In genomic region chr9:41156720-41157019, GRCm38 (mm10) we compare ENCODE assay signal across 8 mouse cellular contexts. TPM values are rescaled to one million over a fixed set of nuclear protein-coding genes. Genes with fewer than 3 reads are reported as not detected.
DNase-seq lines count a peak whose midpoint lies in the region; ATAC-seq and TF ChIP-seq lines count a peak whose summit lies in the region.

No protein-coding gene starts in this region.

- no peak for TF ChIP-seq CTCF in lung, adult 2 months (IDR thresholded peaks at IDR 0.05; ENCODE audit: insufficient read depth, low read length)

- no peak for TF ChIP-seq POLR2A in lung, adult 2 months (IDR thresholded peaks at IDR 0.05; ENCODE audit: borderline replicate concordance, extremely low read depth, low read depth, low read length)

- 2% methylated on average over 20 of the region's 20 CpGs for WGBS in lung, adult 2 months
- 1% methylated on average over 20 of the region's 20 CpGs for WGBS in heart, embryonic 13.5 days
- WGBS in limb, embryonic 13.5 days, result 1% methylated on average over 20 of the region's 20 CpGs

- peak overlapping the region; percentile 90 for H3K4me2 ChIP-seq in heart, embryonic 13.5 days
- peak overlapping the region; percentile 93 for H3K4me2 ChIP-seq in limb, embryonic 13.5 days (replicated peaks)

- no peaks in the 10 kb centered on the region for H3K36me3 ChIP-seq in heart, embryonic 13.5 days
- no peaks in the 10 kb centered on the region for H3K36me3 ChIP-seq in limb, embryonic 13.5 days

- no peaks in the 10 kb centered on the region for H3K9me3 ChIP-seq in heart, embryonic 13.5 days
- no peaks in the 10 kb centered on the region for H3K9me3 ChIP-seq in limb, embryonic 13.5 days

- peak overlapping the region; percentile 82; the same call in 1 of the 2 replicates for H3K27ac ChIP-seq in heart, embryonic 13.5 days (replicated peaks)
- H3K27ac ChIP-seq in limb, embryonic 13.5 days, result no peak overlapping the region

- H3K27me3 ChIP-seq in heart, embryonic 13.5 days (replicated peaks), result peaks cover 13% of the 10 kb centered on the region; the same call in 1 of the 2 replicates
- peaks cover 33% of the 10 kb centered on the region for H3K27me3 ChIP-seq in limb, embryonic 13.5 days

- no peaks in the 10 kb centered on the region for H3K4me1 ChIP-seq in lung, adult 2 months (ENCODE audit: control insufficient read depth, insufficient read depth, low read length)
- H3K4me1 ChIP-seq in heart, embryonic 13.5 days, result peaks cover 41% of the 10 kb centered on the region
- peaks cover 33% of the 10 kb centered on the region for H3K4me1 ChIP-seq in limb, embryonic 13.5 days

- DNase-seq in lung, adult 2 months, result no peak
- no peak for DNase-seq in lung, postnatal 14 days
- DNase-seq in brain, adult 2 months (ENCODE audit: low read depth, low spot score), result peak; percentile 76
- DNase-seq in naive thymus-derived CD4-positive, alpha-beta T cell, adult 2 months (ENCODE audit: low read depth), result peak; percentile 52
- no peak for DNase-seq in adrenal gland, adult 18-20 months (ENCODE audit: low spot score in 2 of 2)
- no peak for DNase-seq in left cerebral cortex, adult 8-10 months (ENCODE audit: low spot score in 2 of 2)

- ATAC-seq in heart, embryonic 13.5 days (ENCODE audit: extremely low read depth, insufficient number of reproducible peaks, low FRiP score, low TSS enrichment), result no peak
- no peak for ATAC-seq in limb, embryonic 13.5 days (ENCODE audit: low FRiP score, low read depth)

- H3K9ac ChIP-seq in heart, embryonic 13.5 days, result peak overlapping the region; percentile 89
- H3K9ac ChIP-seq in limb, embryonic 13.5 days, result peak overlapping the region; percentile 78

- H3K4me3 ChIP-seq in lung, adult 2 months (replicated peaks; ENCODE audit: extremely low read depth, low read depth, low read length), result peak overlapping the region; percentile 86
- peak overlapping the region; percentile 90 for H3K4me3 ChIP-seq in heart, embryonic 13.5 days
- peak overlapping the region; percentile 79 for H3K4me3 ChIP-seq in limb, embryonic 13.5 days

RNA-seq across cellular contexts. Expression of gene Ubash3b, which starts 4.8 kb away (rescaled TPM):
- polyA plus RNA-seq in lung, adult 2 months (2012; rRNA removed), result 3.4 and 5.4 TPM in 2 replicates
- polyA plus RNA-seq in heart, embryonic 13.5 days (2015; fragmentation: Nextera tagmentation; extraction: Ambion mirVana), result 8.5 and 9.3 TPM in 2 replicates
- 6.2 and 7.3 TPM in 2 replicates for polyA plus RNA-seq in limb, embryonic 13.5 days (2015; fragmentation: Nextera tagmentation; extraction: Ambion mirVana)
- 1 to 10 TPM; 2.0 to 2.7 TPM for total RNA-seq in adrenal gland, adult 18-20 months (2021)
- 10 to 100 TPM; 19.9 to 23.9 (median 21.7) TPM for total RNA-seq in left cerebral cortex, adult 8-10 months (2022)

Comparison
In these comparisons a context has a peak if more than half of its experiments do, and no peak if none do; other contexts are left out.
1. DNase-seq: peak in brain, adult 2 months (single experiment) and naive thymus-derived CD4-positive, alpha-beta T cell, adult 2 months (single experiment); none in lung, adult 2 months (single experiment), lung, postnatal 14 days (single experiment), adrenal gland, adult 18-20 months (0 of 2) and left cerebral cortex, adult 8-10 months (0 of 2).
2. Peak in every context shown above with its lines, with median percentiles within 50 percentile points of each other: H3K4me3 ChIP-seq.